Mouse (Mus musculus): ENCODE measurements around the gene Mef2a. TPM values are rescaled to one million over a fixed set of nuclear protein-coding genes. Genes with fewer than 3 reads are reported as not detected.

Mef2a gene
- total and polyA plus RNA-seq, 2 experiments from 2014 or later, result 47.7 to 80.9 TPM

GRCm38 (mm10) chr7:67236351-67236750, 136.3 kb downstream of the Mef2a start:
- Histone ChIP-seq H3K4me1 (ENCODE audit: insufficient read depth) (no peaks in the 10 kb centered on the region), H3K36me3 (ENCODE audit: insufficient read depth) (peaks cover 37% of the 10 kb centered on the region)
- no peak for ATAC-seq

GRCm38 (mm10) chr7:67234797-67235196, 137.9 kb downstream of the Mef2a start:
- Histone ChIP-seq H3K9me3 (ENCODE audit: low read length) (no peaks in the 10 kb centered on the region), H3K9ac (no peak overlapping the region), H3K27me3 (ENCODE audit: insufficient read depth, low read length) (no peaks in the 10 kb centered on the region), H3K27ac (ENCODE audit: low read depth, low read length) (no peak overlapping the region), H3K4me1 (ENCODE audit: insufficient read depth) (peaks cover 5% of the 10 kb centered on the region; the same call in 1 of the 2 replicates), H3K36me3 (ENCODE audit: insufficient read depth) (peaks cover 34% of the 10 kb centered on the region), H3K4me3 (ENCODE audit: low read depth, low read length) (no peak overlapping the region), H3K4me2 (ENCODE audit: low read depth) (no peak overlapping the region)
- DNase-seq, result no peak
- WGBS, result 75% methylated on average over 8 of the region's 8 CpGs
- no peak for TF ChIP-seq CTCF (IDR thresholded peaks at IDR 0.05; ENCODE audit: low read depth)
- no peak for ATAC-seq

More at GRCm38 (mm10) chr7:67236351-67236750, 136.3 kb downstream of the Mef2a start:
- H3K4me2 ChIP-seq (ENCODE audit: low read depth), result no peak overlapping the region
- no peak for DNase-seq
- no peaks in the 10 kb centered on the region for H3K9me3 ChIP-seq (ENCODE audit: low read length)
- H3K27me3 ChIP-seq (ENCODE audit: insufficient read depth, low read length), result no peaks in the 10 kb centered on the region
- H3K4me3 ChIP-seq (ENCODE audit: low read depth, low read length), result no peak overlapping the region
- 79% methylated on average over 2 of the region's 2 CpGs for WGBS
- no peak overlapping the region for H3K27ac ChIP-seq (ENCODE audit: low read depth, low read length)
- no peak overlapping the region for H3K9ac ChIP-seq
- no peak for TF ChIP-seq CTCF (IDR thresholded peaks at IDR 0.05; ENCODE audit: low read depth)

- peaks cover 5% of the 10 kb centered on the region; the same call in 1 of the 2 replicates for H3K4me1 ChIP-seq (ENCODE audit: insufficient read depth)
- H3K36me3 ChIP-seq (ENCODE audit: insufficient read depth), result peaks cover 26% of the 10 kb centered on the region
- H3K4me2 ChIP-seq (ENCODE audit: low read depth), result no peak overlapping the region
- H3K27me3 ChIP-seq (ENCODE audit: insufficient read depth, low read length), result no peaks in the 10 kb centered on the region
- DNase-seq (no peak), ATAC-seq (no peak)
- H3K27ac ChIP-seq (ENCODE audit: low read depth, low read length), result no peak overlapping the region
- no peak overlapping the region for H3K9ac ChIP-seq
- H3K4me3 ChIP-seq (ENCODE audit: low read depth, low read length), result no peak overlapping the region
- TF ChIP-seq CTCF (IDR thresholded peaks at IDR 0.05; ENCODE audit: low read depth), result no peak
- 91% methylated on average over 14 of the region's 14 CpGs for WGBS
- no peaks in the 10 kb centered on the region for H3K9me3 ChIP-seq (ENCODE audit: low read length)
These were observed 140.2 kb downstream of the Mef2a start for GRCm38 (mm10) chr7:67232504-67232903.

- DNase-seq (no peak), ATAC-seq (no peak; the same call in 1 of the 2 replicates)
- Histone ChIP-seq H3K4me1 (ENCODE audit: insufficient read depth) (peaks cover 5% of the 10 kb centered on the region; the same call in 1 of the 2 replicates), H3K36me3 (ENCODE audit: insufficient read depth) (peaks cover 29% of the 10 kb centered on the region), H3K4me2 (ENCODE audit: low read depth) (no peak overlapping the region), H3K9ac (no peak overlapping the region), H3K9me3 (ENCODE audit: low read length) (no peaks in the 10 kb centered on the region), H3K27me3 (ENCODE audit: insufficient read depth, low read length) (no peaks in the 10 kb centered on the region), H3K4me3 (ENCODE audit: low read depth, low read length) (no peak overlapping the region), H3K27ac (ENCODE audit: low read depth, low read length) (peak overlapping the region; percentile 62; the same call in 1 of the 2 replicates)
- 78% methylated on average over 3 of the region's 3 CpGs for WGBS
- TF ChIP-seq CTCF (IDR thresholded peaks at IDR 0.05; ENCODE audit: low read depth), result no peak
These were observed 142.0 kb downstream of the Mef2a start for GRCm38 (mm10) chr7:67230640-67231140.

- peak; percentile 46 for ATAC-seq
These were observed 142.4 kb downstream of the Mef2a start for GRCm38 (mm10) chr7:67230221-67230620.

GRCm38 (mm10) chr7:67229701-67230100, 143.0 kb downstream of the Mef2a start:
- no peak overlapping the region for H3K4me3 ChIP-seq (ENCODE audit: low read depth, low read length)
- TF ChIP-seq CTCF (IDR thresholded peaks at IDR 0.05; ENCODE audit: low read depth), result no peak
- peaks cover 23% of the 10 kb centered on the region for H3K36me3 ChIP-seq (ENCODE audit: insufficient read depth)
- no peaks in the 10 kb centered on the region for H3K9me3 ChIP-seq (ENCODE audit: low read length)
- DNase-seq (no peak), ATAC-seq (no peak)
- no peak overlapping the region for H3K9ac ChIP-seq
- no peak overlapping the region for H3K27ac ChIP-seq (ENCODE audit: low read depth, low read length)
- no peak overlapping the region for H3K4me2 ChIP-seq (ENCODE audit: low read depth)
- no peaks in the 10 kb centered on the region for H3K27me3 ChIP-seq (ENCODE audit: insufficient read depth, low read length)
- H3K4me1 ChIP-seq (ENCODE audit: insufficient read depth), result peaks cover 5% of the 10 kb centered on the region; the same call in 1 of the 2 replicates
- 64% methylated on average over 3 of the region's 3 CpGs for WGBS

More at GRCm38 (mm10) chr7:67230221-67230620, 142.4 kb downstream of the Mef2a start:
- no peaks in the 10 kb centered on the region for H3K9me3 ChIP-seq (ENCODE audit: low read length)
- H3K9ac ChIP-seq, result no peak overlapping the region
- WGBS, result 49% methylated on average over 3 of the region's 3 CpGs
- H3K27ac ChIP-seq (ENCODE audit: low read depth, low read length), result 0 out of 2 replicates have a peak overlapping the region, but pooled peaks have one; percentile 62
- peaks cover 27% of the 10 kb centered on the region for H3K36me3 ChIP-seq (ENCODE audit: insufficient read depth)
- no peak overlapping the region for H3K4me3 ChIP-seq (ENCODE audit: low read depth, low read length)
- TF ChIP-seq CTCF (IDR thresholded peaks at IDR 0.05; ENCODE audit: low read depth), result no peak
- no peak overlapping the region for H3K4me2 ChIP-seq (ENCODE audit: low read depth)
- peak; percentile 38 for DNase-seq
- no peaks in the 10 kb centered on the region for H3K27me3 ChIP-seq (ENCODE audit: insufficient read depth, low read length)
- H3K4me1 ChIP-seq (ENCODE audit: insufficient read depth), result peaks cover 5% of the 10 kb centered on the region; the same call in 1 of the 2 replicates

- H3K4me2 ChIP-seq (ENCODE audit: low read depth), result no peak overlapping the region
- WGBS, result 72% methylated on average over 5 of the region's 5 CpGs
- ATAC-seq, result peak; percentile 47
- no peaks in the 10 kb centered on the region for H3K9me3 ChIP-seq (ENCODE audit: low read length)
- no peaks in the 10 kb centered on the region for H3K27me3 ChIP-seq (ENCODE audit: insufficient read depth, low read length)
- peaks cover 17% of the 10 kb centered on the region for H3K36me3 ChIP-seq (ENCODE audit: insufficient read depth)
- H3K9ac ChIP-seq, result no peak overlapping the region
- no peak overlapping the region for H3K4me3 ChIP-seq (ENCODE audit: low read depth, low read length)
- peaks cover 7% of the 10 kb centered on the region for H3K4me1 ChIP-seq (ENCODE audit: insufficient read depth)
- DNase-seq, result peak; percentile 57
- peak; percentile 73 for TF ChIP-seq CTCF (IDR thresholded peaks at IDR 0.05; ENCODE audit: low read depth)
- H3K27ac ChIP-seq (ENCODE audit: low read depth, low read length), result no peak overlapping the region
These were observed 143.6 kb downstream of the Mef2a start for GRCm38 (mm10) chr7:67228891-67229602.

All from forebrain, postnatal 0 days (tissue).